Mouse (Mus musculus) intestine, embryonic 14.5 days (tissue): ENCODE measurements around the gene Zcchc14. TPM values are rescaled to one million over a fixed set of nuclear protein-coding genes. Genes with fewer than 3 reads are reported as not detected.
"Not testable (repeated sequence)": the region's sequence is repeated elsewhere in the genome, so short reads cannot be mapped to it uniquely, and the experiment has no call there.

Experiments used
- ATAC-seq: fragments of 200-750 bp; cut with Nextera tagmentation; replicated peaks from 2 replicates; pipeline ENCODE4 v1.8.0; 2017; ENCODE audit warnings: low read depth, moderate number of reproducible peaks, moderate TSS enrichment, moderate library complexity; ENCODE audit not compliant: low FRiP score, low TSS enrichment
- DNase-seq: peaks from one replicate; pipeline ENCODE4 v3.0.0-alpha.2; 2018; ENCODE audit warnings: low spot score
- H3K27ac ChIP-seq: fragments of 300-500 bp; sonication (generic); 2 replicates; pipeline ENCODE4 v1.5.1; 2014; ENCODE audit warnings: low read depth, mild to moderate bottlenecking, control low read depth
- H3K27me3 ChIP-seq: fragments of 300-500 bp; sonication (generic); replicated peaks from 2 replicates; pipeline ENCODE4 v1.6.1; 2014; ENCODE audit warnings: low read length, control low read depth; ENCODE audit not compliant: control insufficient read depth, insufficient read depth
- H3K36me3 ChIP-seq: fragments of 300-500 bp; sonication (generic); 2 replicates; pipeline ENCODE4 v1.6.1; 2014; ENCODE audit warnings: low read length, control low read depth; ENCODE audit not compliant: control insufficient read depth, insufficient read depth
- H3K4me1 ChIP-seq: fragments of 300-500 bp; sonication (generic); replicated peaks from 2 replicates; pipeline ENCODE4 v1.6.1; 2014; ENCODE audit warnings: low read length, control low read depth, mixed read lengths; ENCODE audit not compliant: control insufficient read depth, insufficient read depth
- H3K4me2 ChIP-seq: fragments of 300-500 bp; sonication (generic); 2 replicates; pipeline ENCODE4 v1.6.1; 2014; ENCODE audit warnings: low read length
- H3K4me3 ChIP-seq: fragments of 300-500 bp; sonication (generic); 2 replicates; pipeline ENCODE4 v1.5.1; 2014; ENCODE audit warnings: low read depth, low read length, control low read depth, mixed read lengths
- H3K9ac ChIP-seq: fragments of 300-500 bp; sonication (generic); 2 replicates; pipeline ENCODE4 v1.6.1; 2014; ENCODE audit warnings: mild to moderate bottlenecking, low read length
- H3K9me3 ChIP-seq: fragments of 300-500 bp; sonication (generic); 2 replicates; pipeline ENCODE4 v1.6.1; 2016; ENCODE audit warnings: low read length, control low read depth; ENCODE audit not compliant: control insufficient read depth
- WGBS: fragments of 180-500 bp; shearing (Covaris S2); extraction: QIAGEN DNeasy Blood & Tissue Kit; methylation state at CpG from one replicate; pipeline ENCODE4 v1.1.7; 2014; 5-methylcytosine and 5-hydroxymethylcytosine counted together
- polyA plus RNA-seq: library from polyadenylated mRNA; unstranded; fragments of >200 nt; fragmentation: Nextera tagmentation; extraction: Ambion mirVana; gene quantifications from 2 replicates; pipeline ENCODE4 v1.2.1, GENCODE M21; 2014

Gene Zcchc14
- polyA plus RNA-seq, 1 experiment from 2014 or later: 21.9 TPM

DNA sequence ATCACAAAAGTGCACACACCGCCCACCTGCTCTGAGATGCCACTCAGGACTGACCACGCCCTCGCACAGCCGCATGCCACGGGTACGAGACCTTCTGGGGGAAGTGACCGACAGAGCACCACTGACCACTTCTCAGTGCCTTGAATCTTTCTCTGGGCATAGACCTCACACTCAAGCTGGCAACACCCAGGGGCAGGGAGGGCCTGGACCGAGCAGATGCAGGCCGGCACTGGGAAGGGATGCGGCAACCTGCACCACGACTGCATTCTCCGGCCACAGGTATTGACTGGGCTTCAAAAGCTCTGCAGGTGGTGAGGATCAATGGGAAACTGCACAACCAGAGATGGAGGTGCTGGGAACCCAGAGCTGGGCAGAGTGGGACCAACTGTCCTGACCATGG, 50.3 kb downstream of the Zcchc14 start:
- WGBS: 94% methylated on average over 12 of the region's 12 CpGs
- Histone ChIP-seq H3K27me3 (no peaks in the 10 kb centered on the region), H3K4me3 (no peak overlapping the region), H3K4me2 (no peak overlapping the region), H3K9ac (no peak overlapping the region), H3K36me3 (peaks cover 90% of the 10 kb centered on the region), H3K9me3 (no peaks in the 10 kb centered on the region), H3K27ac (no peak overlapping the region), H3K4me1 (no peaks in the 10 kb centered on the region)
- DNase-seq (no peak), ATAC-seq (no peak)

- H3K36me3 ChIP-seq: peaks cover 87% of the 10 kb centered on the region
- no peak overlapping the region for H3K27ac ChIP-seq
- no peaks in the 10 kb centered on the region for H3K9me3 ChIP-seq
- no peak overlapping the region for H3K9ac ChIP-seq
- H3K4me1 ChIP-seq: no peaks in the 10 kb centered on the region
- no peak for ATAC-seq
- H3K27me3 ChIP-seq: no peaks in the 10 kb centered on the region
- DNase-seq: no peak
- no peak overlapping the region for H3K4me2 ChIP-seq
- WGBS: 90% methylated on average over 14 of the region's 14 CpGs
- no peak overlapping the region for H3K4me3 ChIP-seq
Measured at GRCm38 (mm10) chr8:121599842-121600241, 52.9 kb downstream of the Zcchc14 start.

- Histone ChIP-seq H3K36me3 (peaks cover 83% of the 10 kb centered on the region), H3K9me3 (no peaks in the 10 kb centered on the region), H3K27me3 (no peaks in the 10 kb centered on the region), H3K9ac (no peak overlapping the region), H3K4me1 (no peaks in the 10 kb centered on the region), H3K4me2 (no peak overlapping the region), H3K27ac (no peak overlapping the region), H3K4me3 (no peak overlapping the region)
- ATAC-seq (peak; percentile 82), DNase-seq (peak; percentile 85)
- WGBS: 36% methylated on average over 7 of the region's 7 CpGs
Measured at GRCm38 (mm10) chr8:121598892-121599291, 53.8 kb downstream of the Zcchc14 start.

DNA sequence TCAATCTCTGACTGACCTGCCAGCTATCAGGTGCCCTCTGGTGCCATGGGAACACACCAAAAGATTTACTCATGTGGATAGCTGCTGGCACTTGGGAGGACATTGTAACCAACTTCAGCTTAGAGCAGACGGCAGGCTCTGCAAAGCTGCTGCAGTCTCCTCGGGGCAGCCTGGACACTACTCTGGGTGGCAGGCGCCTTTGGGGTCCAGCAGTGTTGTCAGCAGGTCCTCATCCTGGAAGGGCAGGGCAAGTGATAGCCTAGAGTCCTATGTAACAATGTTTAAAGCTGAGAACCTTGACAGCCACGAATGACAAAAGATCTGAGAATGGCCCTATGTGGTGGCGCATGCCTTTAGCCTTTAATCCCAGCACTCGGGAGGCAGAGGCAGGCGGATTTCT, 54.5 kb downstream of the Zcchc14 start:
- no peak overlapping the region for H3K9ac ChIP-seq
- H3K4me3 ChIP-seq: no peak overlapping the region
- 94% methylated on average over 7 of the region's 7 CpGs for WGBS
- ATAC-seq (no peak), DNase-seq (no peak)
- no peak overlapping the region for H3K4me2 ChIP-seq
- H3K27me3 ChIP-seq: no peaks in the 10 kb centered on the region
- no peak overlapping the region for H3K27ac ChIP-seq
- H3K9me3 ChIP-seq: no peaks in the 10 kb centered on the region
- H3K36me3 ChIP-seq: peaks cover 77% of the 10 kb centered on the region
- H3K4me1 ChIP-seq: no peaks in the 10 kb centered on the region

GRCm38 (mm10) chr8:121597492-121597891, 55.2 kb downstream of the Zcchc14 start:
- H3K36me3 ChIP-seq: peaks cover 71% of the 10 kb centered on the region
- H3K27me3 ChIP-seq, H3K4me1 ChIP-seq, H3K4me3 ChIP-seq, ATAC-seq, H3K4me2 ChIP-seq, H3K27ac ChIP-seq, DNase-seq, H3K9me3 ChIP-seq, H3K9ac ChIP-seq: not testable (repeated sequence)
- 78% methylated on average over 2 of the region's 2 CpGs for WGBS

GRCm38 (mm10) chr8:121593983-121594382, 58.7 kb downstream of the Zcchc14 start:
- Histone ChIP-seq H3K4me2 (no peak overlapping the region), H3K27ac (no peak overlapping the region), H3K9ac (no peak overlapping the region), H3K9me3 (no peaks in the 10 kb centered on the region), H3K4me1 (peaks cover 19% of the 10 kb centered on the region), H3K27me3 (no peaks in the 10 kb centered on the region), H3K4me3 (no peak overlapping the region), H3K36me3 (peaks cover 36% of the 10 kb centered on the region)
- 80% methylated on average over 9 of the region's 9 CpGs for WGBS
- ATAC-seq (no peak), DNase-seq (no peak)

- no peaks in the 10 kb centered on the region for H3K27me3 ChIP-seq
- H3K4me3 ChIP-seq: no peak overlapping the region
- H3K9ac ChIP-seq: no peak overlapping the region
- WGBS: 91% methylated on average over 5 of the region's 5 CpGs
- peaks cover 36% of the 10 kb centered on the region for H3K36me3 ChIP-seq
- peaks cover 19% of the 10 kb centered on the region for H3K4me1 ChIP-seq
- DNase-seq: no peak
- no peak for ATAC-seq
- H3K9me3 ChIP-seq: no peaks in the 10 kb centered on the region
- H3K4me2 ChIP-seq: no peak overlapping the region
- H3K27ac ChIP-seq: no peak overlapping the region
Measured at GRCm38 (mm10) chr8:121593293-121593692, 59.4 kb downstream of the Zcchc14 start.

DNA sequence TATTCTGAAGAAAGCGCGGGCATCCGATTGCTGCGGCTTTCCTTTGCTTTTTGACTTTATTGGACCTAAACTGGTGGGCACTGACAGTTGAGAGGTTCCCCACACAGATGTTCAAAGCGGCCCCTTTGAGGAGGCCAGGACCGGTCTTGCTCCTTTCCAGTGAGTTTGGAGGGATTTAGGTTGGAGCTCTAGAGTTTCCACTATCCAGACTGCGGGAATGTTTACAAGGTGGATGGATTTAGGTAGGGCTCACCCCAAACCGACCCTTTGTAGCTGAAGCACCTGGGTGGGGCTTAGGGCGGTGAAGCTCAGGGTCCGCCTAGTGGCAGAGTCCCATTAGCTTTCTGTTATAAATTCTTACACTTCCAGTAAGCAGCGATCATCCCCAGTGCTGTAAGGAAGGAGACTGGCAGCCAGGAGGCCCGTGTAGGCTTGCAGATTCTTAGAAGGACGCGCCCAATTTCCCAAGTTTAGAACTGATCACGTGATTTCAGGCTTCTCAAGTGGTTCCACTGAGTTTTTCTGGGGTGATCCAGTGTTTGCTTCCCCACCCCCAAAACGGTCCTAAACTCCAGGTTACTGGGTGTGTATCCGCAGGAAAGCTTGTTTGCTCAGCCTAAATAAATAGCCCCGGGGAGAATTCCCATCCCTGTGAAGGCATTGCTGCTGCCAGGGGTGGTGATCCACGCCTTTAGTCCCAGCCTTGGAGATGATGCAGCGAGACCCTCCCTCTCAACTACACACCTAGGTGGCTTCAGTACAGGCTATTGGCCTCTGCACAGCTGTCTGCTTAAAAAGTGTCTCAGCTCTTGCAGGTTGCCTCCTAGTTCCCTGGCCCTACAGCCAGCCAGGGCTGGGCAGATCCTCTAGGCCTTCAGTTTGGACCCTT, 61.3 kb downstream of the Zcchc14 start:
- Histone ChIP-seq H3K27me3 (no peaks in the 10 kb centered on the region), H3K9me3 (no peaks in the 10 kb centered on the region), H3K9ac (peak overlapping the region; percentile 79), H3K4me2 (peak overlapping the region; percentile 88), H3K27ac (peak overlapping the region; percentile 62; the same call in 1 of the 2 replicates), H3K4me3 (peak overlapping the region; percentile 94), H3K36me3 (peaks cover 21% of the 10 kb centered on the region), H3K4me1 (peaks cover 19% of the 10 kb centered on the region)
- DNase-seq (peak; percentile 72), ATAC-seq (peak; percentile 56)
- 11% methylated on average over 20 of the region's 20 CpGs for WGBS
